Mouse (Mus musculus) ES-Bruce4 (cell line): ENCODE measurements at regions not wholly inside any gene's neighbourhood (a gene's known extent, or its start where the extent isn't known, plus 50 kb on each side); places are given as distances from the start of the nearest gene placed in this dataset.

ENCODE experiments used
- H3K27ac ChIP-seq: 2 replicates; pipeline ENCODE4 v1.5.1; 2012; ENCODE audit warnings: low read length, inconsistent platforms; ENCODE audit not compliant: insufficient read depth
- H3K27me3 ChIP-seq: 2 replicates; pipeline ENCODE4 v1.6.1; 2012; ENCODE audit warnings: mild to moderate bottlenecking, low read length, inconsistent platforms; ENCODE audit not compliant: control insufficient read depth, poor library complexity, insufficient read depth, severe bottlenecking
- H3K36me3 ChIP-seq: 2 replicates; pipeline ENCODE4 v1.6.1; 2012; ENCODE audit warnings: inconsistent platforms, mild to moderate bottlenecking, low read length, moderate library complexity; ENCODE audit not compliant: control insufficient read depth, poor library complexity, insufficient read depth, severe bottlenecking
- H3K4me1 ChIP-seq: one replicate; pipeline ENCODE4 v1.8.1; 2011; ENCODE audit warnings: low read length; ENCODE audit not compliant: control insufficient read depth, insufficient read depth
- H3K4me3 ChIP-seq: 2 replicates; pipeline ENCODE4 v1.5.1; 2011; ENCODE audit warnings: low read depth, mild to moderate bottlenecking, low read length
- H3K9ac ChIP-seq: 2 replicates; pipeline ENCODE4 v1.6.1; 2012; ENCODE audit warnings: low read depth, mild to moderate bottlenecking, inconsistent platforms; ENCODE audit not compliant: poor library complexity, severe bottlenecking
- H3K9me3 ChIP-seq: replicated peaks from 2 replicates; pipeline ENCODE4 v1.6.1; 2012; ENCODE audit warnings: mild to moderate bottlenecking, low read length, inconsistent platforms; ENCODE audit not compliant: control insufficient read depth, poor library complexity, insufficient read depth, severe bottlenecking
- CTCF ChIP-seq: IDR thresholded peaks from one replicate; pipeline ENCODE4 v1.8.1; 2011; ENCODE audit warnings: low read depth, low read length
- EP300 ChIP-seq: IDR thresholded peaks from 2 replicates; pipeline ENCODE4 v1.6.1; 2011; ENCODE audit warnings: low read depth, low read length; ENCODE audit not compliant: insufficient read depth
- POLR2A ChIP-seq: IDR thresholded peaks from one replicate; pipeline ENCODE4 v1.8.1; 2011; ENCODE audit warnings: low read length; ENCODE audit not compliant: insufficient read depth

DNA sequence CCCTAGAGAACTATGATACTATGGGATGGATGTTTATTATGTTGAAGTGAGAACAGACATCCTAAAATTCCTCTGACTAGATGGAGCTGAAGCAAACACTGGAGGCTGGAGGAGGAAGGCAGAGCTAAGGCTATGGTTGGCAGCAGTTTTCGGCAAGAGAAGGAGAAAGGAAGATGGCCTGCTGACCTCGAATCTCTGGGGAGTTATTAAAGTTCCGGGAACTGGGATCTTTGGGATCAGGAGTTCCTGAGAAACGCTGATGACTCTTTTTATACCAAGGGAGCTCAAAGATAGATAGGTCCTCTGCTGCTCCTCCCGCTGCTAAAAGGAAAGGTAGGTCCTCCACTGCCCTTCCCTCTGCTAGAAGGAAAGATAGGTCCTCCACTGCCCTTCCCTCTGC, 143.9 kb upstream of the Mylip start:
- no peak for TF ChIP-seq POLR2A
- TF ChIP-seq EP300 = no peak
- TF ChIP-seq CTCF = no peak
- H3K36me3 ChIP-seq = no peaks in the 10 kb centered on the region
- H3K4me3 ChIP-seq = no peak overlapping the region
- H3K27ac ChIP-seq = no peak overlapping the region
- no peaks in the 10 kb centered on the region for H3K4me1 ChIP-seq
- no peaks in the 10 kb centered on the region for H3K9me3 ChIP-seq
- H3K9ac ChIP-seq = no peak overlapping the region
- no peaks in the 10 kb centered on the region for H3K27me3 ChIP-seq

DNA sequence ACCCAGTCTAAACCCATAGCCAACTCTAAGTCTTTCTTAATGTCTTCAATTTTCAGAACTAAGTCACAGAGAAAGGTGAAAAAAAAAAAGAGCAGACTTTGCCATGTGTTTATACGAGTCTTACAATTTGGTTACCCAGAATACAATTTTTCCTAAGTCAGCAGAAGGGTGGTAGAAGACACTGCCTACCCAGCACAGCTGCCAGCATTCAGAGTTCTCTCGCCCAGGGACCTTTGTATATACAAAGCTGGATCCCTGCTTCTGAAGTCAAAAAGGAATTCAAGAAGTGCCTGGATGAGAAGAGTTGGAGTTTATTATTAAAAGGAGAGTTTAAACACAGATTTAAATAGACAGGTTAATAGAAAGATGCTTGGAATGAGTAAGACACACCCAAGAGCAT, 143.2 kb upstream of the Mylip start:
- no peak overlapping the region for H3K9ac ChIP-seq
- no peaks in the 10 kb centered on the region for H3K9me3 ChIP-seq
- H3K4me1 ChIP-seq = no peaks in the 10 kb centered on the region
- TF ChIP-seq EP300 (no peak), CTCF (no peak), POLR2A (no peak)
- H3K36me3 ChIP-seq = no peaks in the 10 kb centered on the region
- no peaks in the 10 kb centered on the region for H3K27me3 ChIP-seq
- H3K4me3 ChIP-seq = no peak overlapping the region
- H3K27ac ChIP-seq = no peak overlapping the region

DNA sequence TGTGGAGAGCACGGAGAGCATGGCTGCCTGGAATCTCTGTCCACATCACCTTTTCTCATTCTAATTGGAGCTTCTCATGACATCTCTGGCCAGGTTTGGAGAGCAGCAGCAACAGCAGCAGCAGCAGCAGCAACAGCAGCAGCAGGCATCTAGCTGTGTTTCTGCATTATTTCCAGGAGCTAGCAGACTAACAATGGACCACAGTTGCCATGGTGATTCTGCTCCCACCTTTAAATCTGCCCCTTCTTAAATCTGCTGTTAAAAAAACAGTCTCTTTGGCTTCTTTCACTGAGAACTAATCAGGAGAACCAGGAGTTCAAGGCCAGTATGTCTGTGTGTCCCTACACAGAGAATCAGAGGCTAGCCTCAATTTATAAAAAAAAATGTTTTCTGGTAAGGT, 139.5 kb upstream of the Mylip start:
- Histone ChIP-seq H3K27me3 (no peaks in the 10 kb centered on the region), H3K27ac (no peak overlapping the region), H3K9me3 (no peaks in the 10 kb centered on the region), H3K4me1 (no peaks in the 10 kb centered on the region), H3K9ac (no peak overlapping the region), H3K36me3 (no peaks in the 10 kb centered on the region), H3K4me3 (no peak overlapping the region)
- no peak for TF ChIP-seq POLR2A
- TF ChIP-seq CTCF = no peak
- no peak for TF ChIP-seq EP300

DNA sequence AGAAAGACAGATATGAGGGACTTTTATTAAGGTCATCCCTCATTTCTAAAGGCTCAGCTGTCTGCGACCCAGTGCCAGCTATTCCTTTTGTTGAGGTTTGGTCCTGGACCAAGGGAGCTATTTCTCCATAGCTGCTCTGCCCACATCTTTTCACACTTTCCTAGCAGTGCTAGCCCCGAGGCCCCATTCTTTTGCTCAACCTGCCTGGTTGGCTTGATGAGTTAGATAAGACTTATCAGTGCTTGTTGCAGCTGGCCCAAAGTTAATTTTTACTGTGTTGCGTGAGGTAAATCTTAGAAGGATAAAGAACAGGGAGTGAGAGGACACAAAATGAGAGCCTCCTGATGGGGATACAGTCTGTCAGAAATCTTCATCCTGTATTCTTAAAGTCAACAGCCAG, 138.5 kb upstream of the Mylip start:
- no peak overlapping the region for H3K27ac ChIP-seq
- H3K4me3 ChIP-seq = no peak overlapping the region
- no peaks in the 10 kb centered on the region for H3K27me3 ChIP-seq
- no peaks in the 10 kb centered on the region for H3K36me3 ChIP-seq
- no peak for TF ChIP-seq POLR2A
- TF ChIP-seq CTCF = no peak
- no peak for TF ChIP-seq EP300
- H3K9me3 ChIP-seq = no peaks in the 10 kb centered on the region
- no peak overlapping the region for H3K9ac ChIP-seq
- no peaks in the 10 kb centered on the region for H3K4me1 ChIP-seq

DNA sequence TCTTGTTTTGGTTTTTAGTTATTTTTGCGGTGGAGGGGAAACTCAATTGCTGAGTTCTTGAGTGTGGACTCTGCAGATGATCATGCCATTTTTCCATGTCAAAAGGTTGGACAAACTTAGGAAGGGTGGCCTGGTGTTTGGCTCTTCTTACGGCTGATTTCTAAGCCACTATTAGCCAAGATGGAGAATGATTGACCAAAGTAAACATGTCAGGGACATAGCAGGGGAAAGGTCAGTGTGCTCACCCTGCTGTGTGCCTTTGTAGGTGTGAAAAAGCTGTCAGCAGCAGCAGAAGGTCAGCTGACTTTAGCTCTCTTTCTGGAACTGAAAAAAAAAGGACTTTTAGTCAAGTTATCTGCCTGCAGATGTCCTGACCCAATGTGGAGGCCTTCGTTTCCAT, 137.4 kb upstream of the Mylip start:
- Histone ChIP-seq H3K9me3 (no peaks in the 10 kb centered on the region), H3K36me3 (no peaks in the 10 kb centered on the region)

DNA sequence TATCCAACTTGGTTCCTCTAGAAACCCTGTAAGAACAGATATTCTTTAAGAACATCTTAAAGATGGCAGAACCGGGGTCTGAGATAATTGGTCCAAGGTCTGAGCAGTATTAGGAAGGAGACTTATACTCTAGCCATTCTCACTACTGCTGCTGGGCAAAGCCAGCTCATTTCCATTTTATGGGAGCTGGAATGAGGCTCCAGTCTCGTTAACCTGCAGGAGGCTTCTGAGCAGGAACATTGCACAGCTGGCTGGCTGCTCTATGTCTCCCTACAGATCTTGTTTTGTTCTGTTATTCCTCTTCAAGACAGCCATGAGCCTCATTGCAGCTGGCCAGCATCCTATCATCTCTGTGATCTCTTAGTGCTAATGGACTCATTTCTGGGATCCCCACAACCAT, 136.3 kb upstream of the Mylip start:
- Histone ChIP-seq H3K9me3 (no peaks in the 10 kb centered on the region), H3K27me3 (no peaks in the 10 kb centered on the region), H3K27ac (no peak overlapping the region), H3K36me3 (no peaks in the 10 kb centered on the region), H3K4me1 (no peaks in the 10 kb centered on the region), H3K9ac (no peak overlapping the region), H3K4me3 (no peak overlapping the region)
- no peak for TF ChIP-seq CTCF
- TF ChIP-seq EP300 = no peak
- no peak for TF ChIP-seq POLR2A

More for the DNA sequence above, 137.4 kb upstream of the Mylip start:
- Histone ChIP-seq H3K4me1 (no peaks in the 10 kb centered on the region), H3K9ac (no peak overlapping the region), H3K4me3 (no peak overlapping the region), H3K27me3 (no peaks in the 10 kb centered on the region), H3K27ac (no peak overlapping the region)
- TF ChIP-seq POLR2A (no peak), EP300 (no peak), CTCF (no peak)
